Mouse (Mus musculus) small intestine, adult 2 months (tissue): ENCODE data around the gene Ptpn14.
"Not testable (repeated sequence)": the region's sequence is repeated elsewhere in the genome, so short reads cannot be mapped to it uniquely, and the experiment has no call there.

Source experiments
- CTCF ChIP-seq: fragments of 200-500 bp; IDR thresholded peaks from 2 replicates; pipeline ENCODE4 v1.5.1; 2012; ENCODE audit warnings: low read depth, mild to moderate bottlenecking, control low read depth, inconsistent platforms, low read length, moderate library complexity, mixed read lengths; ENCODE audit not compliant: insufficient replicate concordance, insufficient read length; ENCODE audit errors: extremely low read depth
- POLR2A ChIP-seq: fragments of 200-500 bp; IDR thresholded peaks from 2 replicates; pipeline ENCODE4 v1.6.1; 2012; ENCODE audit warnings: low read depth, mild to moderate bottlenecking, control low read depth, inconsistent platforms, low read length, moderate library complexity

DNA sequence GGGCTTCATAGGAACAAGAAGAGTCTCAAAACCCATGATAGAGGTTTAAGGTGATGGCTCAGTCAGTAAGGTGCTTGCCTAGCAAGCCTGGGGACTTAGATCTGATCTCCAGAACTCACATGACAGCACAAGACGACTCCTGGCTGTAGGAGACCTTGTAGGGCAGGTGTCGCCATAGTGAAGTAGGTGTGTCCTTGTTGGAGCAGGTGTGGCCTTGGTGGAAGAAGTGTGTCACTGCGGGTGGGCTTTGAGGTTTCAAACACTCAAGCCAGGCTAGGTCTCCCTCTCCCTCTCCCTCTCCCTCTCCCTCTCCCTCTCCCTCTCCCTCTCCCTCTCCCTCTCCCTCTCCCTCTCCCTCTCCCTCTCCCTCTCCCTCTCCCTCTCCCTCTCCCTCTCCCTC lies 35.6 kb upstream of the Ptpn14 start:
- TF ChIP-seq CTCF, POLR2A: not testable (repeated sequence)
